Mouse (Mus musculus): ENCODE measurements around the gene Tnip3.

Gene Tnip3

GRCm38 (mm10) chr6:65585333-65586053 lies 60.4 kb downstream of the Tnip3 start:
- DNase-seq = no peak

- no peak for DNase-seq
Measured at GRCm38 (mm10) chr6:65588847-65589246, 63.7 kb downstream of the Tnip3 start.

- no peak for DNase-seq
Measured at GRCm38 (mm10) chr6:65590018-65590417, 64.9 kb downstream of the Tnip3 start.

GRCm38 (mm10) chr6:65594171-65594570 lies 69.1 kb downstream of the Tnip3 start:
- DNase-seq = no peak

- DNase-seq = no peak
Measured at GRCm38 (mm10) chr6:65595371-65595770, 70.3 kb downstream of the Tnip3 start.

GRCm38 (mm10) chr6:65597056-65597818 lies 72.1 kb downstream of the Tnip3 start:
- no peak for DNase-seq

- no peak for DNase-seq
Measured at GRCm38 (mm10) chr6:65598522-65598921, 73.4 kb downstream of the Tnip3 start.

- no peak for DNase-seq
Measured at GRCm38 (mm10) chr6:65599865-65600739, 75.0 kb downstream of the Tnip3 start.

- no peak for DNase-seq
Measured at GRCm38 (mm10) chr6:65600887-65601286, 75.8 kb downstream of the Tnip3 start.

GRCm38 (mm10) chr6:65605778-65606177 lies 80.7 kb downstream of the Tnip3 start:
- no peak for DNase-seq

- no peak for DNase-seq
Measured at GRCm38 (mm10) chr6:65606946-65607345, 81.8 kb downstream of the Tnip3 start.

- DNase-seq = no peak
Measured at GRCm38 (mm10) chr6:65611834-65612233, 86.7 kb downstream of the Tnip3 start.

- no peak for DNase-seq
Measured at GRCm38 (mm10) chr6:65613924-65614585, 88.9 kb downstream of the Tnip3 start.

GRCm38 (mm10) chr6:65615641-65616040 lies 90.5 kb downstream of the Tnip3 start:
- DNase-seq = no peak

- no peak for DNase-seq
Measured at GRCm38 (mm10) chr6:65621260-65621659, 96.1 kb downstream of the Tnip3 start.

- no peak for DNase-seq
Measured at GRCm38 (mm10) chr6:65623016-65623715, 98.1 kb downstream of the Tnip3 start.

- DNase-seq = no peak
Measured at GRCm38 (mm10) chr6:65630578-65630977, 105.5 kb downstream of the Tnip3 start.

GRCm38 (mm10) chr6:65632184-65632583 lies 107.1 kb downstream of the Tnip3 start:
- no peak for DNase-seq

- no peak for DNase-seq
Measured at GRCm38 (mm10) chr6:65642431-65642830, 117.3 kb downstream of the Tnip3 start.

GRCm38 (mm10) chr6:65644110-65644509 lies 119.0 kb downstream of the Tnip3 start:
- DNase-seq = no peak

- no peak for DNase-seq
Measured at GRCm38 (mm10) chr6:65646408-65646807, 121.3 kb downstream of the Tnip3 start.

- DNase-seq = no peak
Measured at GRCm38 (mm10) chr6:65647731-65648130, 122.6 kb downstream of the Tnip3 start.
